Mouse (Mus musculus): ENCODE results near the gene Olfr748. TPM values are rescaled to one million over a fixed set of nuclear protein-coding genes. Genes with fewer than 3 reads are reported as not detected.

Olfr748 gene
- not detected for total RNA-seq (2023)

GRCm38 (mm10) chr14:50707073-50707472, at the start of gene Olfr748:
Gene Olfr748, plus strand, starts transcription at chr14:50707373.

GRCm38 (mm10) chr14:50693106-50693505, 14.1 kb upstream of the Olfr748 start, which contains the start of gene Olfr747:
Gene Olfr747, minus strand, starts transcription at chr14:50693206.

GRCm38 (mm10) chr14:50744994-50745393, 37.8 kb downstream of the Olfr748 start, which contains the start of gene Olfr749:
Gene Olfr749, minus strand, starts transcription at chr14:50745094.

Other genes starting within 250 kb of the Olfr748 start
- not detected for gene Olfr741, start 234.6 kb upstream of the Olfr748 start, total RNA-seq (2023)
- not detected for gene Olfr742, start 203.8 kb upstream of the Olfr748 start, total RNA-seq (2023)
- not detected for gene Olfr743, start 185.5 kb upstream of the Olfr748 start, total RNA-seq (2023)
- not detected for gene Olfr744, start 92.5 kb upstream of the Olfr748 start, total RNA-seq (2023)
- gene Olfr745, start 68.0 kb upstream of the Olfr748 start, total RNA-seq (2023): not detected
- gene Olfr746, start 60.3 kb upstream of the Olfr748 start, total RNA-seq (2023): not detected
- gene Olfr747, start 14.2 kb upstream of the Olfr748 start, total RNA-seq (2023): not detected
- not detected for gene Olfr749, start 37.7 kb downstream of the Olfr748 start, total RNA-seq (2023)
- gene Ttc5, start 78.1 kb downstream of the Olfr748 start, total RNA-seq (2023): 10 to 100 TPM; 49.2 to 50.8 TPM
- not detected for gene Ccnb1ip1, start 100.4 kb downstream of the Olfr748 start, total RNA-seq (2023)
- 10 to 100 TPM; 49.7 to 63.6 TPM for gene Parp2, start 100.5 kb downstream of the Olfr748 start, total RNA-seq (2023)
- gene Tep1, start 163.2 kb downstream of the Olfr748 start, total RNA-seq (2023): 100 to 1,000 TPM; 191 to 197 TPM
- under 1 TPM; 0.79 to 0.94 TPM for gene Klhl33, start 190.1 kb downstream of the Olfr748 start, total RNA-seq (2023)
- 10 to 100 TPM; 43.9 to 48.1 TPM for gene Osgep, start 217.5 kb downstream of the Olfr748 start, total RNA-seq (2023)
- 10 to 100 TPM; 26.9 to 33.2 TPM for gene Apex1, start 217.6 kb downstream of the Olfr748 start, total RNA-seq (2023)
- 100 to 1,000 TPM; 146 TPM for gene Pip4p1, start 223.5 kb downstream of the Olfr748 start, total RNA-seq (2023)
- 10 to 100 TPM; 71.3 to 77.4 TPM for gene Pnp, start 223.7 kb downstream of the Olfr748 start, total RNA-seq (2023)
- gene Gm49342, start 237.1 kb downstream of the Olfr748 start, total RNA-seq (2023): 10 to 100 TPM; 60.0 to 85.2 TPM
- gene Pnp2, start 248.6 kb downstream of the Olfr748 start, total RNA-seq (2023): 1 to 10 TPM; 3.4 to 4.7 TPM

Measured in monocyte, adult 59 days (primary cell).